Mouse (Mus musculus): ENCODE results near the gene Scg2. TPM values are rescaled to one million over a fixed set of nuclear protein-coding genes. Genes with fewer than 3 reads are reported as not detected.

Scg2 gene
- total and polyA plus RNA-seq, 3 experiments, result not detected

GRCm38 (mm10) chr1:79470856-79471255, 30.9 kb upstream of the Scg2 start:
- Histone ChIP-seq H3K9ac (ENCODE audit: control insufficient read depth, low read depth, low read length, poor library complexity, severe bottlenecking) (no peak overlapping the region), H3K4me3 (ENCODE audit: control insufficient read depth in 1 of 2, insufficient read depth in 1 of 2, low read depth in 2 of 2, low read length in 2 of 2) (no peak overlapping the region), H3K9me3 (replicated peaks; ENCODE audit: insufficient read depth, low read length) (no peaks in the 10 kb centered on the region), H3K79me2 (ENCODE audit: control insufficient read depth, insufficient read depth, low read length, poor library complexity) (no peaks in the 10 kb centered on the region), H3K36me3 (ENCODE audit: control insufficient read depth in 1 of 2, insufficient read depth in 2 of 2, low read length in 2 of 2) (no peaks in the 10 kb centered on the region), H3K27me3 (ENCODE audit: control insufficient read depth in 1 of 2, insufficient read depth in 2 of 2, low read length in 2 of 2) (no peaks in the 10 kb centered on the region), H3K4me1 (ENCODE audit: control insufficient read depth in 1 of 2, insufficient read depth in 2 of 2, low read length in 2 of 2) (no peaks in the 10 kb centered on the region), H3K27ac (ENCODE audit: control insufficient read depth, low read depth, low read length) (no peak overlapping the region)
- no peak for TF ChIP-seq CHD2 (IDR thresholded peaks at IDR 0.05; ENCODE audit: low read length)
- TF ChIP-seq E2F4 (IDR thresholded peaks at IDR 0.05; ENCODE audit: borderline replicate concordance, low read depth, low read length), result no peak
- TF ChIP-seq KAT2A (conservative IDR thresholded peaks at IDR 0.05; ENCODE audit: low read depth, low read length), result no peak
- TF ChIP-seq CTCF (IDR thresholded peaks at IDR 0.05 in 2 of 3, conservative IDR thresholded peaks at IDR 0.05 in 1 of 3; ENCODE audit: control insufficient read depth in 1 of 3, insufficient read depth in 1 of 3, low read depth in 2 of 3, low read length in 3 of 3, poor library complexity in 1 of 3, severe bottlenecking in 1 of 3), result no peak
- TF ChIP-seq GATA1 (IDR thresholded peaks at IDR 0.05; ENCODE audit: low read depth, low read length), result no peak
- DNase-seq (ENCODE audit: low read depth, low spot score), result no peak

- Histone ChIP-seq H3K9me3 (replicated peaks; ENCODE audit: insufficient read depth, low read length) (no peaks in the 10 kb centered on the region), H3K79me2 (ENCODE audit: control insufficient read depth, insufficient read depth, low read length, poor library complexity) (no peaks in the 10 kb centered on the region)
These were observed 30.0 kb upstream of the Scg2 start for GRCm38 (mm10) chr1:79469871-79470270.

GRCm38 (mm10) chr1:79466585-79466984, 26.7 kb upstream of the Scg2 start:
- TF ChIP-seq POLR2AphosphoS5 (IDR thresholded peaks at IDR 0.05; ENCODE audit: borderline replicate concordance, low read depth, low read length), result no peak
- no peak for TF ChIP-seq USF1 (IDR thresholded peaks at IDR 0.05; ENCODE audit: low read depth, low read length)
- TF ChIP-seq NELFE (IDR thresholded peaks at IDR 0.05; ENCODE audit: low read depth, low read length), result no peak
- TF ChIP-seq TBP (IDR thresholded peaks at IDR 0.05; ENCODE audit: low read depth, low read length), result no peak
- no peak for TF ChIP-seq POLR2A (IDR thresholded peaks at IDR 0.05; ENCODE audit: control insufficient read depth in 1 of 2, insufficient read depth in 1 of 2, low read depth in 1 of 2, low read length in 2 of 2, poor library complexity in 1 of 2)
- no peak for TF ChIP-seq BHLHE40 (IDR thresholded peaks at IDR 0.05; ENCODE audit: borderline replicate concordance, low read depth, low read length)
- TF ChIP-seq MEF2A (IDR thresholded peaks at IDR 0.05; ENCODE audit: extremely low read depth, insufficient replicate concordance, low read depth, low read length, poor library complexity, severe bottlenecking), result no peak
- TF ChIP-seq MAX (IDR thresholded peaks at IDR 0.05; ENCODE audit: low read length), result no peak
- TF ChIP-seq ZC3H11A (IDR thresholded peaks at IDR 0.05; ENCODE audit: low read depth, low read length), result no peak
- no peak for TF ChIP-seq CHD1 (IDR thresholded peaks at IDR 0.05; ENCODE audit: low read depth, low read length)
- no peak for TF ChIP-seq HCFC1 (IDR thresholded peaks at IDR 0.05; ENCODE audit: low read depth, low read length)
- no peak for TF ChIP-seq USF2 (IDR thresholded peaks at IDR 0.05; ENCODE audit: borderline replicate concordance in 1 of 2, insufficient read depth in 1 of 2, low read depth in 1 of 2, low read length in 2 of 2)
- no peak for TF ChIP-seq RCOR1 (IDR thresholded peaks at IDR 0.05; ENCODE audit: low read depth, low read length)
- TF ChIP-seq ZMIZ1 (IDR thresholded peaks at IDR 0.05; ENCODE audit: low read depth, low read length), result no peak
- Histone ChIP-seq H3K27me3 (ENCODE audit: control insufficient read depth in 1 of 2, insufficient read depth in 2 of 2, low read length in 2 of 2) (no peaks in the 10 kb centered on the region), H3K27ac (ENCODE audit: control insufficient read depth, low read depth, low read length) (no peak overlapping the region), H3K4me1 (ENCODE audit: control insufficient read depth in 1 of 2, insufficient read depth in 2 of 2, low read length in 2 of 2) (no peaks in the 10 kb centered on the region), H3K36me3 (ENCODE audit: control insufficient read depth in 1 of 2, insufficient read depth in 2 of 2, low read length in 2 of 2) (no peaks in the 10 kb centered on the region), H3K9me3 (replicated peaks; ENCODE audit: insufficient read depth, low read length) (no peaks in the 10 kb centered on the region), H3K79me2 (ENCODE audit: control insufficient read depth, insufficient read depth, low read length, poor library complexity) (no peaks in the 10 kb centered on the region), H3K4me3 (ENCODE audit: control insufficient read depth in 1 of 2, insufficient read depth in 1 of 2, low read depth in 2 of 2, low read length in 2 of 2) (no peak overlapping the region), H3K9ac (ENCODE audit: control insufficient read depth, low read depth, low read length, poor library complexity, severe bottlenecking) (no peak overlapping the region)
- no peak for DNase-seq (ENCODE audit: low read depth, low spot score)

More at GRCm38 (mm10) chr1:79469871-79470270, 30.0 kb upstream of the Scg2 start:
- Histone ChIP-seq H3K27ac (ENCODE audit: control insufficient read depth, low read depth, low read length) (no peak overlapping the region), H3K4me1 (ENCODE audit: control insufficient read depth in 1 of 2, insufficient read depth in 2 of 2, low read length in 2 of 2) (no peaks in the 10 kb centered on the region), H3K9ac (ENCODE audit: control insufficient read depth, low read depth, low read length, poor library complexity, severe bottlenecking) (no peak overlapping the region), H3K36me3 (ENCODE audit: control insufficient read depth in 1 of 2, insufficient read depth in 2 of 2, low read length in 2 of 2) (no peaks in the 10 kb centered on the region), H3K4me3 (ENCODE audit: control insufficient read depth in 1 of 2, insufficient read depth in 1 of 2, low read depth in 2 of 2, low read length in 2 of 2) (no peak overlapping the region), H3K27me3 (ENCODE audit: control insufficient read depth in 1 of 2, insufficient read depth in 2 of 2, low read length in 2 of 2) (no peaks in the 10 kb centered on the region)
- TF ChIP-seq TAL1 (IDR thresholded peaks at IDR 0.05; ENCODE audit: low read length) (no peak), MXI1 (IDR thresholded peaks at IDR 0.05; ENCODE audit: low read depth, low read length) (no peak), SMC3 (IDR thresholded peaks at IDR 0.05; ENCODE audit: low read depth, low read length) (no peak), ELF1 (IDR thresholded peaks at IDR 0.05; ENCODE audit: low read depth, low read length) (no peak), NRF1 (IDR thresholded peaks at IDR 0.05; ENCODE audit: insufficient read depth, low read depth, low read length, poor library complexity, severe bottlenecking) (no peak), BHLHE40 (IDR thresholded peaks at IDR 0.05; ENCODE audit: borderline replicate concordance, low read depth, low read length) (no peak), HCFC1 (IDR thresholded peaks at IDR 0.05; ENCODE audit: low read depth, low read length) (no peak), CHD2 (IDR thresholded peaks at IDR 0.05; ENCODE audit: low read length) (no peak), JUND (IDR thresholded peaks at IDR 0.05; ENCODE audit: low read depth, low read length) (no peak), KAT2A (conservative IDR thresholded peaks at IDR 0.05; ENCODE audit: low read depth, low read length) (no peak), MAX (IDR thresholded peaks at IDR 0.05; ENCODE audit: low read length) (no peak), RAD21 (IDR thresholded peaks at IDR 0.05; ENCODE audit: low read depth, low read length) (no peak), POLR2A (IDR thresholded peaks at IDR 0.05; ENCODE audit: control insufficient read depth in 1 of 2, insufficient read depth in 1 of 2, low read depth in 1 of 2, low read length in 2 of 2, poor library complexity in 1 of 2) (no peak), EP300 (IDR thresholded peaks at IDR 0.05; ENCODE audit: low read depth in 1 of 2, low read length in 2 of 2) (no peak)
- DNase-seq (ENCODE audit: low read depth, low spot score), result no peak

Data from MEL (cell line).